Mouse (Mus musculus) kidney, postnatal 4 days (tissue): ENCODE data around the gene Lrrc45.
"Not testable (repeated sequence)": the region's sequence is repeated elsewhere in the genome, so short reads cannot be mapped to it uniquely, and the experiment has no call there.

ENCODE experiments used
- DNase-seq, 2 experiments: peaks; one replicate each; pipeline ENCODE4 v3.0.0; 2021; ENCODE audit warnings: mixed read lengths in 2 of 2

The Lrrc45 gene

GRCm38 (mm10) chr11:120713580-120714518 is at the start of gene Lrrc45, which contains the start of gene Cenpx:
Lrrc45 (plus strand) TSS chr11:120713925.
Cenpx (minus strand) TSS chr11:120713738.
- DNase-seq, result peak; percentile 96 to 98

DNA sequence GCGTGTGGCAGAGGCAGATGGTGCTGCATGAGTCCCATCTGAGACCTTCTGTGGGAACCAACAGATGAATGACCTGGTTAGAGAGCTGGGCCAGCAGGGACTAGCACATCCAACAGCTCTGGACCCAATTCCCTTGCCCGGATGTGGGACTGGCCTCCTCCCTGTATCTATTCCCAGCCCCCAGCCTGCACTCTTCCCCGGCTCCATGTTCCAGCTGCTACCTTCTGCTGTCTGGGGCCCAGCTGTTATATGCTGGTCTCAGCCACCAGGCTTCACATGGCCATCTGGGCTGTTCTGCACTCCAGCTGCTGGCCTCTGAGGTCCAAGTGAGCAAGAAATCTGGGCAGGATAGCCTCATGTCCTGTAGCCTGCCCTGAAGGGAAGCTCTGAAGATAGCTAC is 48.3 kb upstream of the Lrrc45 start:
- peak; percentile 70 to 72 for DNase-seq

DNA sequence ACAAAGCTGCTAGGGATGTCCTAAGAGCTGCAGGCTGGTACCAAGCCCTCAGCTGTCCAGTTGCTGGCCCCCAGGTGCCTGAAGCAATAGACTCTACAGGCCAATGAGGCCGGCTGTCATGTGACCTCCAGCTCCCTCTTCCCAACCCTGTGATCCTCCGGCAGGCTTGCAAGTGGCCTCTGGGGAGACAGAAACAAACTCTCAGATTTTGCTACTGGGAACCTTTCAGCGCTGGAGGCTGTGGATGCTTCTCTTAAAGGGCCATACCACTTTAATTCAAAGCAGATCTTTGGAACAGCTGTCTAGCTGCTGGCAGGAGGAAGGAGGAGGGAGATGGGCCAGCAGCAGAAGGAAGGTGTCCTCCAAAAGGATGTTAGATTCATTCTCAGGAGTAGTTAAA is 47.1 kb upstream of the Lrrc45 start:
- DNase-seq, result peak in 1 of 2 experiments; percentile 25

GRCm38 (mm10) chr11:120672687-120673593 is 40.8 kb upstream of the Lrrc45 start, which contains the start of gene Aspscr1:
Aspscr1 (plus strand) TSS chr11:120672973.
- DNase-seq, result peak; percentile 98 to 99

DNA sequence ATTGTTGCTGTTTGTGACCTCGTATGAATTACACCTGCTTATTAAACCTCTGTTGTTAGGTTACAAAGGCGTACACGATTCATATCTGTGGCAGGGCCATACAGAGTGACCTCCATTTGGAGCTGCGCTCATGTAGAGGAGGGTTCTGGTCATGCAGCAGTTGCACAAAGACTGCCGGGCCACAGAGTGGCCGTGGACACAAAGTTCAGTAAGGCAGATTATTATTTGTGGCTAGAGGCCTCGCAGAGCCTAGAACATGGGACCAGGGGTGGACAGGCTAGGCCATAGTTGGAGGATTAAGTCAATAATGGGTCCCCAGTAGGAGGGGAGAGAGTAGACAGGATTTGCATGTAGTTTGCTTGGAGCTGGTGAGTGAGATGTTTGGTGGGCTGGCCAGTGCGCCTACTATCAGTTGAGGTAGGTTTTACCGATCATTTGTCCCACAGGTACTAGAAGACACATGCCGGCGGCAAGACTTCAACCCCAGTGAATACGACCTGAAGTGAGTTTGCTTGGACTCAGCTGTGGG is 40.1 kb upstream of the Lrrc45 start:
- no peak for DNase-seq

- DNase-seq, result not testable (repeated sequence)
Measured at GRCm38 (mm10) chr11:120675875-120676274, 37.9 kb upstream of the Lrrc45 start.

GRCm38 (mm10) chr11:120676951-120677350 is 36.8 kb upstream of the Lrrc45 start:
- no peak for DNase-seq

DNA sequence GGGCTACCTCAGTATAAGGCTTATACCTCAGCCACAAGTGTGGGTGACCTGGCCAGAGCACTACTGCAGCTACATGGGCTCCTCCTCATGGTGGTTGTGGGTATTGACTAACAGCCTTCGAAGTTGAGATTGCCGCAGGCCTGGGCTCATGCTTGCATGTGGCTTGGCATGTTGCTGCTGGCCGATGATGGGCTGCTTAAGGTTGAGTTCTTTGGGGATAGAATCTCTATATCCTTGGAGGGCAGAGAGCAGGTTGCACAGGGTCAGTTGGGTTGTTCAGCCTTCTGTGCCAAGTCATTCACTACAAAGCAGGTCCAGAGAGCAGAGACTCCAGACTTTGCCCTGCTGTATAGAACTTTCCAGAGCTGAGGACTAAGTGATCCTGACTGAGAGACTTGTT is 33.8 kb upstream of the Lrrc45 start:
- DNase-seq, result peak; percentile 50 to 62

DNA sequence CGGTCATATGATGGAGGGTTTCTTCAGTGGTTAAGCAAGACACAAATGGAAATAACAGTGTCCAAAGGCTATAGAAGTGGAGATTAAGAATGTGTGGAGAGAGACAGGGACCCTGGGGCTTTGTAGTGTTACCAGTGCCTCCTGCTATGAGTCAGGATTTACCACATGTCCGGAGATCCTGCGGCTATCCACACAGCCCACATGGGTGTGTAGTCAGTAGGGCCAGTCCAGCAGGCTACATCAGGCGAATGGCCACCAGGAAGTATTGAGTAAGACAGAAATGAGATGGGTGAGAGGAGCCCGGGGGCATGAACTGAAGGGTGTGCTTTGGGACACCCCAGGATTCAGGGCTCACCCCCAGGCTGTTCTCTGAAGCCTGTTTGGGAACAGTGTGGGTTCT is 31.0 kb upstream of the Lrrc45 start:
- no peak for DNase-seq

GRCm38 (mm10) chr11:120683536-120683935 is 30.2 kb upstream of the Lrrc45 start:
- DNase-seq, result no peak

- DNase-seq, result no peak
Measured at GRCm38 (mm10) chr11:120684086-120684485, 29.6 kb upstream of the Lrrc45 start.

DNA sequence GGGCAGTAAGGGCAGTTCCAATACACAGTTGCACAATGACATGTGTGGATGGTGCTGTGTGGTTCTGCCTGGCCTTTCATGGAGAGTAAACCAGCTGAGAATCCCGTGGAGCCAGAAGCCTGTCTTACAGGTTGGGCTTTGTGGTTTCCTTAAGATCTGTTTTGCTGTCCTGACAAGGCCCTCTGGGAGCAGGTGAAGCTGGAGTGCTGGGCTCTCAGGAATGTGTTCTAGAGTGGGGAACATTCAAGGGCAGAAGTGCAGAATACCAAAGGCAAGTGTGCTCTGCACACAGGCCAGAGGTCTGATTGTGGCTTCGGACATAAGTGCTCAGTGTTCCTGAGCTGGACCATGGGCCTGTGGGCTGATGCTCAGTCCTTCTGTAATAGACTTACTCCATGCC is 29.1 kb upstream of the Lrrc45 start:
- no peak for DNase-seq

DNA sequence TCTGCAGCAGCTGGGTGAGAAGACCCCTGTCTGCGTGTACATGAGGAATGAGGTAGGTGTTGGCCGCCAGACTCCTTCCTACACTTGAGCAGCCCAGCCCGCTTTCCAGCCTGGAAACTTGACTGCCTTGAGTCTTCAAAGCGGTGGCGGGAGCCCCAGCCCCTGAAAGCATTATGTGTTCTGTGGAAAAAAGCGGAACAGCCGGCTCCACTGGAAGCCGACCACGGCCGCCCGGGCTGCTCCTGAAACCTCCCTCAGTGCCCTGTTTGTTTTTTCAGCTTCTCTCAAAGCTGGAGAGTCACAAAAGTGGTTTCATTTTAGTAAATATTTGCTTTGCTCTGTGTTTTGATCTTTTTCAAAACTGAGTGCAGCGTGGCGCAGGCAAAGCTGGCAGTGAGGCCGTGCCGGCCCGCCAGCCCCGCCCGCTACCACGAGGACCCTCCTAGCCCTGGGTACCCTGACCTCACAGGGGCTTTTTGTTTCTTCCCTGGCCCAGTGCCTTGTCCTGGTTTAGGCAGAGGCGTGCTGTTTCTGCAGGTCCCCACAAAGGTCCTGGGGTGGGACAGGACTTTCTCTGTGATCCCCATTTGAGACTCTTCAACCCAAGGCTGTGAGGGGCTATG is 27.0 kb upstream of the Lrrc45 start:
- no peak for DNase-seq

DNA sequence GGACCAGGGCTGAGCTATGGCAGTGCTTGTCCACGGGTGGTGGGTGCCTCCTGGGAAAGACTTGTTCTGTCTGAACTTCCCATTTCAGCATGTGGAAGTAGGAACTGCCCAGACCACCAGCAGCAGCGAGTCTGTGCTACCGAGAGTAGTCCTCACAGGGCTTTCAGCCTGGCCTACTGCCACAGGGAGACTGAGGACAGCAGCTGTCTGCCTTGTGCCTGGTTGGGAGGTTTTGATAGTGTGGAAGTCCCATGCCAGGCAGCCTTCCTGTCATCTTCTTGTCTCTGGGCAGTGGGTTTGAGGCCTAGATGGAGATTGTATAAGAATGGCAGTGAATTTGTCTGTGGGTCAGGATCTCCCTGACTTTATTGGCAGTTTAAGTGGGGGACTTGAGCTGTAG is 24.4 kb upstream of the Lrrc45 start:
- no peak for DNase-seq

DNA sequence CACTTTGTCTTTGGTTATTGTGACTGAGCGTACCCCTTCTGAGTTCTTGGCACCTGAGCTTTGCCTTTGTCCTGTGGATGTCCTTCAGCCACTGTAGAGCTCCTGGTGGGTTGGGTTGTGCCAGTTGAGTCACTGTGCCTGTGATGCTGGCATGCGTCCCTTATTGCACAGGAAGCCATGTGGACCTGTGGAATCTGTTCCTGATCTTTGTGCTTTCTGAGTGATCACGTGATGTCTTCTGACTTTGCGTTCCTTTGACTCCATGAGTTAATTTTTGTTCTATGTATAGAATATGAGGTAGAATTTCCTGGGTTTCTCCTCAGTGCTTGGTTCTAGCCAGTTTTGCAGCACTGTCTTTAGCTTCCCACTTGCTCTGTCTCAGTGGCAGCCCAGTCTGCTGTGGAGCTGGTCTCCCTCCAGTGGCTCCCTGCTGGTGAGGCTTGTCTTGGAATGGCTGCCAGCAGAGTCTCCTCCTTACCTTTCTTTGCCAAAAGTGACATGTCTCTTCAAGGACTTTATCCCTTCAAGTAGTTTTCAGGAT is 21.2 kb upstream of the Lrrc45 start:
- no peak for DNase-seq

DNA sequence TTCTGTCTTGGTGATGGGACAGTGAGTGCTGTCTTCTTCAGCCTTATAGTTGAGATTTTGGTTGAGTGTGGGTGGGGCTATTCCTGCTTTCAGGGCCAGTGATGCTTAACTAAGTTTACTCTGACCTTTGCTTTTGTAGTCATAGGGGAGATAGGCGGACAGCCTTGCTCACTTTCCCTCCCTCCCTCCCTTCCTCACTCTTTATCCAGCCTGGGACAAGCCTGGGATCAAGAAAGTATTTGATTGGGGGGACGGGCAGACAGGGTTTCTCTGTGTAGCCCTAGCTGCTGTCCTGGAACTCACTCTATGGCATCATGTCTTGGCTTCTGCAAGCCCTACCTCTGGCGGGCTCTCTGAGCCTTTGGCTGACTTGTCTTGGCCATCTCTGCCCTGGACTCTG is 20.3 kb upstream of the Lrrc45 start:
- DNase-seq, result no peak

GRCm38 (mm10) chr11:120695184-120695583 is 18.5 kb upstream of the Lrrc45 start:
- peak; percentile 31 to 51 for DNase-seq

- DNase-seq, result peak; percentile 59 to 79
Measured at GRCm38 (mm10) chr11:120695641-120696040, 18.1 kb upstream of the Lrrc45 start.

DNA sequence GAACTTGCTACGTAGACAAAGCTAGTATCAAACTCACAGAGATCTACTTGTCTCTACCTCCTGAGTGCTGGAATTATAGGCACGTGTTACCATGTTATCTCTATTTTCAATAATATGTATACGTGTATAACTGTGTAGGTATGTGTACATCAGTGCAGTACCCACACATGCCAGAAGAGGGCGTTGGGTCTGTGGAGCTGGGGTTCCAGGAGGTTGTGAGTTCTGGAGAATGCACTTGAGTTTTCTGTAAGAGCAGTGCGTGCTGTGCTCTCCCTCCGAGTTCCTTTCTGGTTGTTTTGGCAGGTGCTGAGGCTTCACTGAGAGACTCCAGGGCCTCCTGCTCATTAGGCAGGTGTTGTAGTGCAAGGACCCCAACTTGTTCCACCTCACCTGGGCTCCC is 17.2 kb upstream of the Lrrc45 start:
- peak in 1 of 2 experiments; percentile 42 for DNase-seq

DNA sequence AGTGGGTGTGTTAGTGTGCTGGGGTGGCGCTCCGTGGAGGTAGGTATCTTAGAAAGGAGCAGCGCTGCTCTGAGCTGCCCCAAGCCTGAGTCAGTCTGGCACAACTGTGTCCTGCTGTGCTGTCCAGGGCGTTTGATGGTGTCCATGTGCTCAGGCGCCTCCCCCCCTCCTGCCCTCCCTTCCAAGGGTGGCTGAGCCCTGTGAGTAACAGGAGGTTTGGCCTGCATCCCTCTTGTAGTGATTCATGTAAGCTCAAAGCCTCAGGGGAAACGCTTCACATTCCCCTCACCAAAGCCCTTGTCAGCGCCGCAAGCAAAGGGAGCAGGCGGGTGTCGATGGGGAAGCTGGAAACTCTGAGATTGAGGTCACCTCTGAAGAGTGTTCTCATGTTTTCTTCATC is 16.0 kb upstream of the Lrrc45 start:
- peak; percentile 55 to 69 for DNase-seq

DNA sequence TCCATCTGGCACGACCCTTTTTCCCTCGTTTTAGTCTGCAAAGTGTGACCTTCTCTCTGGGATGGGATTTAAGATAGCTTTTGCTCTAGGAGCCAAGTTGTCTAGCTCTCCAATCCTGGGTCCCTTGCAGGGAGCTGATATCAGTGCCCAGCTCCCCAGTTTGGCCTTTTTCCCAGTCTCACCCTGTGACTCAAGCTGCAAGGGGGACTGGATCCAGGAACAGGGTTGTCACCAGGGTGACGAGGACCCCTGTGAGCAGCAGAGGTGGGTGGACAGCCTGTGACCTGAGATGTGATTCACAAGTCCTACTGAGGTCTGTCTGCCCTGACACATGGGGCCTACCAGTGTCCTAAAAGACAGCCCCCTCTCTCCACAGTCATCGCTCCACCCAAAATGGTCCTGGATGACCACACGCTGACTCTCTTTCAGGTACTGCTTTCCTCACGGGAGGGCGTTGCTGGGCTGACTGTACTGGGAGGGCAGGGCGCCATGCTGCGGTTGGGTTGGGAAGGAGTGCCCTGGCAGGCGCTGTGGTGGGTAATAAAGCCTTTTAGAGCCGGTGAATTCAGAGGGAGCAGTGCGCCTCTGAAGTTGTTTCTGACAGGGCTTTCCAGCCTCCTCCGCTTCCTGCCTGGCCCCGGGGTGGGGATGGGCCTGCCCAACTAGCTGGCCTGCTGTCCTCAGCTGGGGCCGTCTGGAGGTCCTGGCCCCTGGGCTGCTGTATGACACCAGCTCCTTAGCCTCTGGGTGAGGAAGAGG is 9.8 kb upstream of the Lrrc45 start:
- DNase-seq, result peak; percentile 36 to 51
